Mouse (Mus musculus) ovary, adult 18-20 months (tissue): Measurements from ENCODE around the gene Ino80d.

Experiments used
- DNase-seq: peaks from one replicate; pipeline ENCODE4 v3.0.0; 2022; ENCODE audit warnings: low spot score, mixed read lengths

Gene Ino80d

GRCm38 (mm10) chr1:62991021-62991420 is 123.4 kb downstream of the Ino80d start:
- DNase-seq, result no peak

- no peak for DNase-seq
Observed at GRCm38 (mm10) chr1:62987561-62987960, 126.9 kb downstream of the Ino80d start.

GRCm38 (mm10) chr1:62986267-62986666 is 128.2 kb downstream of the Ino80d start:
- DNase-seq, result no peak

- no peak for DNase-seq
Observed at GRCm38 (mm10) chr1:62984566-62984965, 129.9 kb downstream of the Ino80d start.

GRCm38 (mm10) chr1:62976742-62977141 is 137.7 kb downstream of the Ino80d start:
- no peak for DNase-seq

GRCm38 (mm10) chr1:62966885-62967284 is 147.6 kb downstream of the Ino80d start:
- DNase-seq, result no peak

GRCm38 (mm10) chr1:62964291-62964690 is 150.2 kb downstream of the Ino80d start:
- peak; percentile 31 for DNase-seq

- no peak for DNase-seq
Observed at GRCm38 (mm10) chr1:62956942-62957645, 157.4 kb downstream of the Ino80d start.

GRCm38 (mm10) chr1:62956526-62956925 is 157.9 kb downstream of the Ino80d start:
- no peak for DNase-seq

- DNase-seq, result no peak
Observed at GRCm38 (mm10) chr1:62955340-62955739, 159.1 kb downstream of the Ino80d start.

GRCm38 (mm10) chr1:62953036-62953435 is 161.4 kb downstream of the Ino80d start:
- no peak for DNase-seq

- DNase-seq, result no peak
Observed at GRCm38 (mm10) chr1:62952319-62952718, 162.1 kb downstream of the Ino80d start.

GRCm38 (mm10) chr1:62951067-62951809 is 163.2 kb downstream of the Ino80d start:
- no peak for DNase-seq

GRCm38 (mm10) chr1:62950526-62950925 is 163.9 kb downstream of the Ino80d start:
- DNase-seq, result no peak

- DNase-seq, result no peak
Observed at GRCm38 (mm10) chr1:62947807-62948206, 166.7 kb downstream of the Ino80d start.

- DNase-seq, result no peak
Observed at GRCm38 (mm10) chr1:62946987-62947386, 167.5 kb downstream of the Ino80d start.

- DNase-seq, result no peak
Observed at GRCm38 (mm10) chr1:62934752-62935329, 179.6 kb downstream of the Ino80d start.

- no peak for DNase-seq
Observed at GRCm38 (mm10) chr1:62934100-62934513, 180.4 kb downstream of the Ino80d start.

- no peak for DNase-seq
Observed at GRCm38 (mm10) chr1:62933288-62934099, 181.0 kb downstream of the Ino80d start.

GRCm38 (mm10) chr1:62929477-62929876 is 185.0 kb downstream of the Ino80d start:
- DNase-seq, result peak; percentile 30

- DNase-seq, result no peak
Observed at GRCm38 (mm10) chr1:62919219-62919618, 195.2 kb downstream of the Ino80d start.

- DNase-seq, result no peak
Observed at GRCm38 (mm10) chr1:62916609-62917008, 197.9 kb downstream of the Ino80d start.
